Mouse (Mus musculus): ENCODE measurements at regions not wholly inside any gene's neighbourhood (a gene's known extent, or its start where the extent isn't known, plus 50 kb on each side); places are given as distances from the start of the nearest gene placed in this dataset.

- H3K27ac ChIP-seq (ENCODE audit: control insufficient read depth, insufficient read depth, low read length): no peak overlapping the region
- 29% methylated on average over 4 of the region's 4 CpGs for WGBS
- H3K4me3 ChIP-seq (ENCODE audit: control insufficient read depth, insufficient read depth, low read length): no peak overlapping the region
- no peaks in the 10 kb centered on the region for H3K36me3 ChIP-seq (ENCODE audit: control insufficient read depth, insufficient read depth, low read length)
- TF ChIP-seq CTCF (IDR thresholded peaks at IDR 0.05; ENCODE audit: borderline replicate concordance, control insufficient read depth, extremely low read depth, insufficient read depth, low read length, poor library complexity): no peak
- TF ChIP-seq POLR2A (IDR thresholded peaks at IDR 0.05; ENCODE audit: control insufficient read depth, extremely low read depth, insufficient read depth, low read length, poor library complexity): no peak
- no peaks in the 10 kb centered on the region for H3K4me1 ChIP-seq (replicated peaks; ENCODE audit: control insufficient read depth, insufficient read depth, low read length)
- H3K27me3 ChIP-seq (ENCODE audit: control insufficient read depth, insufficient read depth, low read length): no peaks in the 10 kb centered on the region
- DNase-seq: no peak
These were observed 186.8 kb downstream of the Irx2 start for GRCm38 (mm10) chr13:72815236-72815932.

GRCm38 (mm10) chr13:72815933-72816553 is 187.4 kb downstream of the Irx2 start:
- no peaks in the 10 kb centered on the region for H3K4me1 ChIP-seq (replicated peaks; ENCODE audit: control insufficient read depth, insufficient read depth, low read length)
- 24% methylated on average over 18 of the region's 18 CpGs for WGBS
- H3K4me3 ChIP-seq (ENCODE audit: control insufficient read depth, insufficient read depth, low read length): no peak overlapping the region
- TF ChIP-seq CTCF (IDR thresholded peaks at IDR 0.05; ENCODE audit: borderline replicate concordance, control insufficient read depth, extremely low read depth, insufficient read depth, low read length, poor library complexity): no peak
- TF ChIP-seq POLR2A (IDR thresholded peaks at IDR 0.05; ENCODE audit: control insufficient read depth, extremely low read depth, insufficient read depth, low read length, poor library complexity): no peak
- H3K27ac ChIP-seq (ENCODE audit: control insufficient read depth, insufficient read depth, low read length): no peak overlapping the region
- no peaks in the 10 kb centered on the region for H3K36me3 ChIP-seq (ENCODE audit: control insufficient read depth, insufficient read depth, low read length)
- DNase-seq: no peak
- no peaks in the 10 kb centered on the region for H3K27me3 ChIP-seq (ENCODE audit: control insufficient read depth, insufficient read depth, low read length)

DNA sequence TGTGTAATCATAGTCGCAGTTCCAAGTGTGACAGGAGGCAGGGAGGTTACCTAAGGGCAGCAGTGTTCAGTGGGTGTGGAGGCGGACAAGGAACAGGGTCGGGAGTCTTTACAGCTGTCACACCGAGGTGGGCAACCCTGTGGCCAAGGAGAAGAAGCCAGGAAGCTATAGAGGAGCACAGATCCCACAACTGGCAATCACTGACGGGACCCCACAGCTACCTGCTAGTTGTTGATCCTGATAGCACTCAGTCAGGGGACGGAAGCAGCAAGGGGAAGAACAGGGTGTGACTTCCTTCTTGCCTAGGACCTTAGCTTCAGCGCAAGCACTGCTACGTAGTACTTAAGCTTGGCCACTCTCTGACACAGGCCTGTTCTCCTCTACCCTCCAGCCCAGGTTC is 188.2 kb downstream of the Irx2 start:
- Histone ChIP-seq H3K27me3 (ENCODE audit: control insufficient read depth, insufficient read depth, low read length) (no peaks in the 10 kb centered on the region), H3K36me3 (ENCODE audit: control insufficient read depth, insufficient read depth, low read length) (no peaks in the 10 kb centered on the region)
- WGBS: 16% methylated on average over 8 of the region's 8 CpGs

GRCm38 (mm10) chr13:72817521-72817920 is 188.9 kb downstream of the Irx2 start:
- Histone ChIP-seq H3K36me3 (ENCODE audit: control insufficient read depth, insufficient read depth, low read length) (no peaks in the 10 kb centered on the region), H3K4me3 (ENCODE audit: control insufficient read depth, insufficient read depth, low read length) (no peak overlapping the region), H3K27me3 (ENCODE audit: control insufficient read depth, insufficient read depth, low read length) (no peaks in the 10 kb centered on the region), H3K27ac (ENCODE audit: control insufficient read depth, insufficient read depth, low read length) (no peak overlapping the region), H3K4me1 (replicated peaks; ENCODE audit: control insufficient read depth, insufficient read depth, low read length) (no peaks in the 10 kb centered on the region)
- WGBS: 29% methylated on average over 2 of the region's 2 CpGs
- no peak for DNase-seq
- TF ChIP-seq POLR2A (IDR thresholded peaks at IDR 0.05; ENCODE audit: control insufficient read depth, extremely low read depth, insufficient read depth, low read length, poor library complexity): no peak
- TF ChIP-seq CTCF (IDR thresholded peaks at IDR 0.05; ENCODE audit: borderline replicate concordance, control insufficient read depth, extremely low read depth, insufficient read depth, low read length, poor library complexity): no peak

More for the DNA sequence above, 188.2 kb downstream of the Irx2 start:
- no peak for DNase-seq
- no peak for TF ChIP-seq POLR2A (IDR thresholded peaks at IDR 0.05; ENCODE audit: control insufficient read depth, extremely low read depth, insufficient read depth, low read length, poor library complexity)
- TF ChIP-seq CTCF (IDR thresholded peaks at IDR 0.05; ENCODE audit: borderline replicate concordance, control insufficient read depth, extremely low read depth, insufficient read depth, low read length, poor library complexity): no peak
- Histone ChIP-seq H3K4me3 (ENCODE audit: control insufficient read depth, insufficient read depth, low read length) (no peak overlapping the region), H3K4me1 (replicated peaks; ENCODE audit: control insufficient read depth, insufficient read depth, low read length) (no peaks in the 10 kb centered on the region), H3K27ac (ENCODE audit: control insufficient read depth, insufficient read depth, low read length) (no peak overlapping the region)

DNA sequence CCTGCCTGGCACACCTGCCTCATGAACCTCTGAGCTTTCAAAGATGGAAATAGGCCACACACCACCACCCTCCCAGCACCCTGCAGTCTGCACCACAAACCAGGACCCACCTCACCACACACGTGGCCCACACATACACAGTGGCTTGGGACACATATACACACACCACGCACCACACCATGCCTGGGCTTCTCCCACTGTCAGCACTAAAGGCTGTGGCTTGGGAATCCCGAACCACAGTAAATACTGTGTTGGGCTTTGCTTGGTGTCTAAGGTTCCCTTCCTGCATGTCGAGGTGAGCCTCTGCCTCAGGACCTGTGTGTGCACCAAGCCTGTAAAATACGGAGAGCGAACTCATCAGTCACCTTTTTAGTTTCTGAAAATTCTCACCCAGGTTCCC is 189.3 kb downstream of the Irx2 start:
- 28% methylated on average over 6 of the region's 6 CpGs for WGBS

DNA sequence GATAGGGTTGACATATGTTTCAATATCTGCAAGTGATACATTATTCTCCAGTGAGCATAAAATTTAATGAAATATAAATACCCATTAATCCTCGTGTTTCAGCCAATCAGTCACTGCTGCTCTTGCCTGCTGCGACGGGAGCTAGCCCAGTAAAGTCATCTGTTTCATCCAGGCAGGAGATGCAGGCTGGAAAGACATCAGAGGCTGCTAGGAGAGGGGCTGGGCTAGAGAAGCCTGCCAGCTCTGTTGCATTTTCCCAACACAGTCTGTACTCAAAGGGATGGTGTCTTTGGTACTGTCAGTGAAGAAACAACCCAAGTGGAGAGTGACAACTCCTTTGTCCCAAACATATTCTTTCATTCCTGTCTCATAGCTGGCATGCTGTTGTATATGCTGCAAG is 198.0 kb downstream of the Irx2 start:
- no peaks in the 10 kb centered on the region for H3K4me1 ChIP-seq (replicated peaks; ENCODE audit: control insufficient read depth, insufficient read depth, low read length)
- WGBS: 65% methylated on average over 3 of the region's 3 CpGs
- no peak for DNase-seq

More for the DNA sequence above, 189.3 kb downstream of the Irx2 start:
- Histone ChIP-seq H3K36me3 (ENCODE audit: control insufficient read depth, insufficient read depth, low read length) (no peaks in the 10 kb centered on the region), H3K4me3 (ENCODE audit: control insufficient read depth, insufficient read depth, low read length) (no peak overlapping the region), H3K27me3 (ENCODE audit: control insufficient read depth, insufficient read depth, low read length) (no peaks in the 10 kb centered on the region), H3K27ac (ENCODE audit: control insufficient read depth, insufficient read depth, low read length) (no peak overlapping the region), H3K4me1 (replicated peaks; ENCODE audit: control insufficient read depth, insufficient read depth, low read length) (no peaks in the 10 kb centered on the region)
- TF ChIP-seq POLR2A (IDR thresholded peaks at IDR 0.05; ENCODE audit: control insufficient read depth, extremely low read depth, insufficient read depth, low read length, poor library complexity) (no peak), CTCF (IDR thresholded peaks at IDR 0.05; ENCODE audit: borderline replicate concordance, control insufficient read depth, extremely low read depth, insufficient read depth, low read length, poor library complexity) (no peak)
- DNase-seq: no peak

More for the DNA sequence above, 198.0 kb downstream of the Irx2 start:
- Histone ChIP-seq H3K27me3 (ENCODE audit: control insufficient read depth, insufficient read depth, low read length) (no peaks in the 10 kb centered on the region), H3K27ac (ENCODE audit: control insufficient read depth, insufficient read depth, low read length) (no peak overlapping the region), H3K36me3 (ENCODE audit: control insufficient read depth, insufficient read depth, low read length) (no peaks in the 10 kb centered on the region), H3K4me3 (ENCODE audit: control insufficient read depth, insufficient read depth, low read length) (no peak overlapping the region)
- TF ChIP-seq CTCF (IDR thresholded peaks at IDR 0.05; ENCODE audit: borderline replicate concordance, control insufficient read depth, extremely low read depth, insufficient read depth, low read length, poor library complexity) (no peak), POLR2A (IDR thresholded peaks at IDR 0.05; ENCODE audit: control insufficient read depth, extremely low read depth, insufficient read depth, low read length, poor library complexity) (no peak)
